Mouse (Mus musculus) spleen, postnatal 4 days (tissue): ENCODE data around the gene Dab2.

Experiments used
- DNase-seq, 2 experiments: peaks; one replicate each; pipeline ENCODE4 v3.0.0; 2022; ENCODE audit warnings: low spot score in 2 of 2

Dab2 gene

DNA sequence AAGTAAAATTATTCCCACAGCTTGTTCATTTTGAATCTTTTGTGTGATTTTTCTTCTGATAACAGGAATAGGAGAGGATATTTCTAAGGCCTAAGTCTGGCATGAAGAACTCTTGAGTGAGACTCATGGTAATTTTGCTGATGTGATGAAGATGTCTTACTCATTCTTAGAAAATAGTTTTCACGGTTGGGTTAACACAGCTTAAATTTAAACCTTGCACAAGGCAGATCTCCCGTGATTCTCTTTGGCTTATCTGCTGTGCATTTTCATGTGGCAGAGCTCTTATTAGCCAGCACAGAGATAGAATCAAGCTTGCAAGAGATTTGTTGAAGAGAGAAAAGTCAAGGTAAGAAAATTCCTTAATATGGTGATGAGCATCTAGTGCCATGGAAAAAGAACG lies at the start of gene Dab2:
TSS of gene Dab2 (plus strand) at position 235 of the 400 bp plus-strand sequence.
- DNase-seq = no peak

GRCm38 (mm10) chr15:6253471-6253870 lies 46.1 kb upstream of the Dab2 start:
- DNase-seq = no peak

- DNase-seq = no peak
Measured at GRCm38 (mm10) chr15:6254383-6254782, 45.2 kb upstream of the Dab2 start.

GRCm38 (mm10) chr15:6257049-6257448 lies 42.5 kb upstream of the Dab2 start:
- DNase-seq = no peak

DNA sequence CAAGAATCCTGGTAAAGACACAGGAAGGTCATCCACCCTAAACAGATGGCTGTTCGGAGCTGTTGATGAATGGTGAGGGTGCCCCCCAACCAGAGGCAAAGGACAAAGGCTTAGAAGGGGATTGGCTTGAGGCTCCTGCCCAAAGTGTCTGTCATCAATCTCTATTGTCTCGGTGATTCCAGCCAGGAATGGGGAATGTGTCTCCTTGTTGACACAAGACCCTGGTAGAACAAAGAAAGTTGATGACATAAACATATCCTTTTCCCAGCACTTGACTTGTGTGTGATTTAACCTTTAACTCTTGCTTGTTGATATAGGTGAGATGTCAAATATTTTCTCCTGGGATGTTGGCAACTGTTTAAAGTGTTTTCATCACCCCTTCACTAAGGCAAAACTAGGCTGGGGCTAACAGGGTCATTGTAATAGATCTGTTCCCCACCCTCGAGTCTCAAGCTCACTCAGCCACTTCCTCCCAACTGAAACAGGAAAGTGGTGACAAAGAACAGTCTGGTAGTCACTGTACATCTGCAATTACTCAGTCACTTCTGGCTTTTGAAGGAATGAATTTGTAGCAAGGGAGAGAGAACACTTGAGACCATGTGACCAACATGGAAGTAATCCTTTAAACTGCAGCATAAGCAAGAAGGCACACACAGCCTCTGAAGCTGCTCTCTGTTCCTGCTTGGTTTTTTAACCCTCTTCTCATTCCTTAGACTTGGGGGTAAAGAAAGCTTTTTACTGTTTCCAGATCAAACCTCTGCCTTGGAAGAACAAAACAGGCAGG lies 39.4 kb upstream of the Dab2 start:
- DNase-seq = no peak

- no peak for DNase-seq
Measured at GRCm38 (mm10) chr15:6260741-6261430, 38.7 kb upstream of the Dab2 start.

- DNase-seq = no peak
Measured at GRCm38 (mm10) chr15:6267147-6267758, 32.3 kb upstream of the Dab2 start.

DNA sequence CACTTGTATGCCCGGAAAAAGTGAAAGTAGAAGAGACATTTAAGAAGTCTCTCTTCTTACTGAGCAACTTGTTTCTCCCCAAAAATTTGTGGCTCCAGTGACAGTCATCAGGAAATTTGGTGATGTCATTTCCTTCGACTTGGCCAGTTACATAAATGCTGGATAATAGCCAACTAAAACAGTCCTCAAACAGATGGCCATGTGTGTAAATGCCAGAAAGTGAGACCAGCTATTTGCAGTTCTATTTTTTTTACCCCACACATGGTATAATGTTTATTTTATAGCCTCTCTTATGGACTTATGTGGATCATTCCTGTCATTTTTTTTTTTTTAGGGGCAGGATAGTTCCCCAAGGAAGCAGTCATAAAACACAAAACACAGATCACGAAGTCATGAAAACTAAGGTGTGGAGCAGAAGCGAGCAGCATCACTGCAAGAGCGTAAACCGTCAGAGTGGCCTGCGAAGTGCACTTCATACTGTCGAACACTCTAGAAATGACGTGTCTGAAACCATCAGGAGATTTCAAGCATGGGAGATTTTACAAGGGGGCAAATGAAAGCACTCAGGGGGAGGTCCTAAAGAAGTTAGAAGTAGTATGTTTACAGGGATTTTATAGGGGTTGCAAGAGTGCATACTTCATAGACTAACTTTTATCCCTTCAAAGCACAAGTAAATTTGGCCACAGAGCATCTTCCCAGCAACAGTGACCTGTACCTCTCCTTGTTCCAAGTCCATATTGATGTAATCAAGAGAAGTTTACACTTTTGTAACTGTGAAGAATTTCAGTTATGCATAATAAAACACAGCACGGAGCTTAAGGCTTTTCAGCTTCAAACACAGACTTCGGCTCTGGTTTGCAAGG lies 20.8 kb upstream of the Dab2 start:
- DNase-seq = no peak

DNA sequence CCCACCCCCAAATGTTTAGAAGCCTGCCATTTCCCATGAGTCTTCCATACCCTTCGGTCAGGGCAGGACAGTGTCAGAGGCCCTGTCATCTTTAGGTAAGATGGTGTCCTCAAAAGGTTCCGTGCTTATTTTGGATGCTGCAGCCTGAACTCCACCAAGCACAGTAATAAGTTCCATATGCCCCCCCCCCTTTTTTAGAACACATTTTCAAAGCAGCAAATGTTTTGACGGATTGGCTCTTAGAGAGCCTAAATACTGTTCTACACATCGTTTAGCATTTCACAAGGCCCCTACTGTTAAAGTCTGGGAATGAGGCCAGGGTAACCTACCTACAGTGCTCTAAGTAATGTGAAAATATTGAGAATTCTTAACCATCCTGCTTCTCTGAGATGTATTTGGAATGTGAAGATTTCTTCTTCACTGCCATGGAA lies 19.6 kb upstream of the Dab2 start:
- no peak for DNase-seq

GRCm38 (mm10) chr15:6283249-6283648 lies 16.3 kb upstream of the Dab2 start:
- no peak for DNase-seq

- no peak for DNase-seq
Measured at GRCm38 (mm10) chr15:6296071-6296470, 3.5 kb upstream of the Dab2 start.

- no peak for DNase-seq
Measured at GRCm38 (mm10) chr15:6298726-6299125, 862 bp upstream of the Dab2 start.

DNA sequence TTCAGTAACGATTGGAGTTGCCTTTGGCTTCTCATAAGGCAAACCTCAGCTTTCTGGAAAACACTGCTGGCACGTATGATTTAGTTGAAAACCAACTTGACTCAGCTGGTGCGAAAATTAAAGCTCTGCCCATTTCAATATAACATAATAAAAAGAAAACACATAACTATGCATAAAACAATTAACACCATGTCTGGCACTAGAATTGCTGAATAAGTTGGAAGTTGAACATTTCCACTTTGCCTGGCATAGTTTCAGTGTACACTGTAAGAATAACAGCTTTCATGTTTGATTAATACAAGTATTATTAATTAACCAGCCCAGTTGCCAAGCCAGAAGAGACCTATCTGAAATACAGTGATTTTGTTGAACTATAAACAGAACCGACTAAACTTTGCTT lies 2.6 kb downstream of the Dab2 start:
- no peak for DNase-seq

DNA sequence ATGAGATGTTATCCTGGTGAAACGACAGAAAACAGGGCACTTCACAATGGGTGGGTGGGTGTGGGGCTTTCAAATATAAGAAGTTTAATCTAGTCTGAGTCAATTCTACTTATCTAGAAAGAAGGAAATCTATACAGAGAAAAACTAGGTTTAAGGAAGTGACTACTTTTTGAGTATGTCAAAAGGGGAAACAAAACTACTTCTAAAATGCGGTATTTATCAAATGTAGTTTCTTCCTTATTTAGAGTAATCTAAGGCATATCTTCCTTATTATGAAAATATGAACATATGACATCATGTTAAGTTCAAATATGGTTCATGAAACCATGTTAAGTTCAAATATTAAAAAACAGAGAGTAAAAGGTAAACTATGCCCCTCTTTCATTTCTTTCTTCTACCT lies 4.2 kb downstream of the Dab2 start:
- no peak for DNase-seq

DNA sequence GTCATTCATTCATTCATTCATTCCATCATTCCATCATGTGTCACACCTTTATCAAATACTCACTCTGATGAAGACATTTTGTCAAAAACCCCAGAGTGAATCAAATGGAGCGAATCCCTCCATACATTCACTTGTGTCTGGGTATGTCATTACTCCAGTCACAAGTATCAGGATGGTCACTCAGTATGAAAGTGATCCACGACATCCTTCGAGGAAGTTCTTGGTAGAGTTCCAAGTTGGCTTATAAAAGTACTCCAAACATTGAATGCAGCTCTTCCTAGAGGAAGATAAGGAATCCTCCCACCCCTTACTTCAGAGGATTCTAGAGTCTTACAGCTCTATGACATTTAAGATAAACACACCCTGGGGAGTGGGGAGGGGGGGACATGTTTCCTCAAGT lies 10.0 kb downstream of the Dab2 start:
- DNase-seq = no peak

DNA sequence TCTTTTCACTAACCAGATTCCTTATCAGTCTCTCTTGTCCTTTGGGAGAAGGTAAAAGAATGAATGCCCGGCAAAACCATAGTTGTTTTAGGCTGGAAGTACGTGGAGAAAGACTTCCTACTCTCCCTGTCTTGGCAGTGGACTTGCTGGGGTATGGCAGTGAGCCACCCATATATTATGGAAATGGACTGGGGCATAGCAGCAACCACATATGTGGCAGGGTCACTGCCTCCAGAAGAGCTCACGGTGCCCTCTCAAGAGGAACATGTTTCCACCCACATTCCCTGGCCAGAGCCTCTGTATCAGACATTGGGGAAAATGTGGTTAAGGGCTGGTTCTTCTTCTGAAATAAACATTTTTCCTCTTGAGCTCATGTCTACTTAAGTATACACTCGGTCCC lies 10.8 kb downstream of the Dab2 start:
- no peak for DNase-seq

DNA sequence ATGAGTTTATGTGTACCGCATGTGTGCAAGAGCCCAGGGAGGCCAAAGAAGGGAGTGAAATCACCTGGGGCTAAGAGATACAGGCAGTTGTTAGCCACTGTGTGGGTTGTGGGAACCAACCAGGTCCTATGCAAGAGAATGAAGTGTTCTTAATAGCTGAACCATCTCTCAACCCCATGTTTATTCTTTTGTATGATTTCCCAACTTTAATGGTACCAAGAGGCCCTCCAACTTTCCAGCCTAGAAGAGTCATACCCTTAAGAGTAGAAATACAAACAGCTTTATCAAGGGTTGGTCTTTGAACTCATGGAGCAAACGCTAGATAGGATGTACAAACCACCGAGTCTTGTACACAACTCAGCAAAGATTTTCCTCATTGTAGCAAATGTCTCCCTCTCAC lies 12.8 kb downstream of the Dab2 start:
- no peak for DNase-seq

DNA sequence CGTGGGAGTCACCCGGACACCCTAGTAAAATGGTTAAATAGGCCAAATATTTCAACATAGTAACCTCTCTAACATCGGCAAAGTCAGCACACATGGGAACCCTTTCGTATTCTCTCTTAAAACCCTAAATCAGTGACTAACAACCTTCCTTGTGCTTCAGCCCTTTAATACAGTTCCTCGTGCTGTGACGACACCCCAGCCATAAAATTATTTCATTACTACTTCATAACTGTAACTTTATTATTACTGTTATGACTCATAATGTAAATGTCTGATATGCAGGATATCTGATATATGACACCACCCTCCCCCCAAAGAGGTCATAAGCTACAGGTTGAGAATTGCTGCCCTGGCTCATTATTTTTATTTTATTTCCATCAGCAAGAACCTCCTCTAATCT lies 19.8 kb downstream of the Dab2 start:
- no peak for DNase-seq

GRCm38 (mm10) chr15:6320501-6320900 lies 20.9 kb downstream of the Dab2 start:
- no peak for DNase-seq

DNA sequence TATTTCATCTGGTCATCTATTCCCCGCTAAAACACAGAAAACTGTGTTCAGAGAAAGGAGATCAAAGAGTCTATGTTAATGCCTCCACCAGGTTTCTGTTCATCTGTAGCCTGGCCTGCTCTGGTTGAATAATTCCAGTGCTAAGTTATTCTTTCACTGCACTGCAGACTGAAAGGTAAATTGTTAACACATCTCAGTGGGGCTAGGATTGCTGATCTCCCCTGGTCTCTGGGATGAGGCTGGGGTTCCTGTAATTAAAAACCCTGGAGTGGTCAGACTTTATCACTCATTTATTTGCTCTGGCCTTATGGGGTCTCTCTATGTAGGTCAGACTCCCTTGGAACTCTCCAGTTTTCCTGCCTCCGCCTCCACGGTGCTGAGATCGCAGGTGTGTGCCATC lies 21.7 kb downstream of the Dab2 start:
- no peak for DNase-seq

- no peak for DNase-seq
Measured at GRCm38 (mm10) chr15:6322311-6322710, 22.7 kb downstream of the Dab2 start.

DNA sequence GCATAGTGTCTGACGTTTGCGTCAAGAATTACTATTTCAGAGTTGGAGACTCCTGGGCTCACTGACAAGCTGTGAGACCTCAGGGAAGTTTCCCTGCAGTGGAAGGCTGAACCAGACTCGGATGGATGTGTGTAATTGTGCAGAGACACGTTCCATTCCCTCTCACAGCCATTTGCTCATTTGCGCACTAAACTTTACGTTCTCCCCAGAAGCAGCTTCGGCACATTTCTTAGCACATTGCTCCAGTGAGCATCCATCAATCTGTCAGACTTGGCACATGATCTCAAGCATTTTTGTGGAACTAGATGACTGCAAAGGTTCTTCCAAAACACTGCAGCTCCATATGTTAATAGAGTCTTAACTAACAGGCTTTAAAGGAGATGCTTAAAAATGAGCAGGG lies 24.0 kb downstream of the Dab2 start:
- no peak for DNase-seq
